Mouse (Mus musculus): ENCODE data around the gene Arhgap8.
"Not testable (repeated sequence)": the region's sequence is repeated elsewhere in the genome, so short reads cannot be mapped to it uniquely, and the experiment has no call there.

The Arhgap8 gene

GRCm38 (mm10) chr15:84731676-84732424 is 12.0 kb downstream of the Arhgap8 start:
- DNase-seq (ENCODE audit: low read depth in 2 of 2, low spot score in 2 of 2) = no peak

GRCm38 (mm10) chr15:84732425-84732749 is 12.5 kb downstream of the Arhgap8 start:
- DNase-seq (ENCODE audit: low read depth in 2 of 2, low spot score in 2 of 2) = no peak

- no peak for DNase-seq (ENCODE audit: low read depth in 2 of 2, low spot score in 2 of 2)
These were observed 16.6 kb downstream of the Arhgap8 start for GRCm38 (mm10) chr15:84736346-84736993.

GRCm38 (mm10) chr15:84736994-84737346 is 17.1 kb downstream of the Arhgap8 start:
- no peak for DNase-seq (ENCODE audit: low read depth in 2 of 2, low spot score in 2 of 2)

GRCm38 (mm10) chr15:84738246-84738645 is 18.4 kb downstream of the Arhgap8 start:
- DNase-seq (ENCODE audit: low read depth in 2 of 2, low spot score in 2 of 2) = no peak

GRCm38 (mm10) chr15:84741573-84741972 is 21.7 kb downstream of the Arhgap8 start:
- no peak for DNase-seq (ENCODE audit: low read depth in 2 of 2, low spot score in 2 of 2)

GRCm38 (mm10) chr15:84743347-84743746 is 23.5 kb downstream of the Arhgap8 start:
- DNase-seq (ENCODE audit: low read depth in 2 of 2, low spot score in 2 of 2) = no peak

- DNase-seq (ENCODE audit: low read depth in 2 of 2, low spot score in 2 of 2) = no peak
These were observed 24.5 kb downstream of the Arhgap8 start for GRCm38 (mm10) chr15:84744308-84744707.

- no peak for DNase-seq (ENCODE audit: low read depth in 2 of 2, low spot score in 2 of 2)
These were observed 26.0 kb downstream of the Arhgap8 start for GRCm38 (mm10) chr15:84745831-84746230.

- DNase-seq (ENCODE audit: low read depth in 2 of 2, low spot score in 2 of 2) = peak; percentile 13 to 36
These were observed 35.1 kb downstream of the Arhgap8 start for GRCm38 (mm10) chr15:84754987-84755386.

GRCm38 (mm10) chr15:84756426-84756825 is 36.6 kb downstream of the Arhgap8 start:
- no peak for DNase-seq (ENCODE audit: low read depth in 2 of 2, low spot score in 2 of 2)

GRCm38 (mm10) chr15:84758493-84758892 is 38.6 kb downstream of the Arhgap8 start:
- peak; percentile 10 to 18 for DNase-seq (ENCODE audit: low read depth in 2 of 2, low spot score in 2 of 2)

- no peak for DNase-seq (ENCODE audit: low read depth in 2 of 2, low spot score in 2 of 2)
These were observed 43.0 kb downstream of the Arhgap8 start for GRCm38 (mm10) chr15:84762712-84763422.

- no peak for DNase-seq (ENCODE audit: low read depth in 2 of 2, low spot score in 2 of 2)
These were observed 43.6 kb downstream of the Arhgap8 start for GRCm38 (mm10) chr15:84763423-84763812.

GRCm38 (mm10) chr15:84766621-84767020 is 46.8 kb downstream of the Arhgap8 start:
- no peak for DNase-seq (ENCODE audit: low read depth in 2 of 2, low spot score in 2 of 2)

GRCm38 (mm10) chr15:84768531-84768930 is 48.7 kb downstream of the Arhgap8 start:
- not testable (repeated sequence) for DNase-seq (ENCODE audit: low read depth in 2 of 2, low spot score in 2 of 2)

- no peak for DNase-seq (ENCODE audit: low read depth in 2 of 2, low spot score in 2 of 2)
These were observed 49.9 kb downstream of the Arhgap8 start for GRCm38 (mm10) chr15:84769641-84770341.

GRCm38 (mm10) chr15:84772191-84773111 is 52.6 kb downstream of the Arhgap8 start:
- no peak for DNase-seq (ENCODE audit: low read depth in 2 of 2, low spot score in 2 of 2)

GRCm38 (mm10) chr15:84775421-84776174 is 55.7 kb downstream of the Arhgap8 start:
- no peak for DNase-seq (ENCODE audit: low read depth in 2 of 2, low spot score in 2 of 2)

GRCm38 (mm10) chr15:84778587-84778986 is 58.7 kb downstream of the Arhgap8 start:
- no peak for DNase-seq (ENCODE audit: low read depth in 2 of 2, low spot score in 2 of 2)
